Mouse (Mus musculus) small intestine, adult 2 months (tissue): ENCODE results near the gene Klf6.

ENCODE experiments used
- CTCF ChIP-seq: fragments of 200-500 bp; IDR thresholded peaks from 2 replicates; pipeline ENCODE4 v1.5.1; 2012; ENCODE audit warnings: low read depth, mild to moderate bottlenecking, control low read depth, inconsistent platforms, low read length, moderate library complexity, mixed read lengths; ENCODE audit not compliant: insufficient replicate concordance, insufficient read length; ENCODE audit errors: extremely low read depth
- POLR2A ChIP-seq: fragments of 200-500 bp; IDR thresholded peaks from 2 replicates; pipeline ENCODE4 v1.6.1; 2012; ENCODE audit warnings: low read depth, mild to moderate bottlenecking, control low read depth, inconsistent platforms, low read length, moderate library complexity

DNA sequence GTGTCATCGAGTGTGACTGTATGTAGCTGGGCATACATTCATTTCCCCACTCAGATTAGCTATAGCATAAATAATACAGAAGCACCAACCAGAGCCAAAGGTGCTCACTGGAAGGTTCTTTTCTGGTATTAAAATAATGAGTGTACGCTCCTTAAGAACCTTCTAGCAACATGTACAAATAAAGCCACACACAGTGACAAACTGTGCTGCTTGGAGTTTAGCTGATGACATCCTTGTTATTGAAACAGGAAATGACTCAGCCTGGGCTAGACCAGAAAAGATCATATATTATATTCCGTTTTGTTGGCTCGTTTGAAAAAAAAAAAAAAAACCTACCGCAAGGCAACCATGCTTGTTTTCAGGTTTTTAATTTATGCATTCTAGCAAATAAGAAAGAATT is 15.7 kb upstream of the Klf6 start:
- TF ChIP-seq CTCF, result no peak
- no peak for TF ChIP-seq POLR2A
